Mouse (Mus musculus) heart, postnatal 14 days (tissue): ENCODE data around the gene Cwc27. TPM values are rescaled to one million over a fixed set of nuclear protein-coding genes. Genes with fewer than 3 reads are reported as not detected.

Experiments
- total RNA-seq, 2 experiments: library from RNA; stranded (reverse); gene quantifications; 2 replicates each; pipeline ENCODE4 v1.2.3; 2021

Cwc27 gene
- total RNA-seq, 2 experiments from 2014 or later = 17.1 to 17.3 TPM

Other genes with a start within 250 kb of the Cwc27 start
- gene Srek1ip1, start 24.7 kb downstream of the Cwc27 start, total RNA-seq = 10 to 100 TPM; 20.0 to 21.9 TPM
- gene Shisal2b, start 46.8 kb upstream of the Cwc27 start, total RNA-seq = not detected
- gene Rgs7bp, start 237.8 kb upstream of the Cwc27 start, total RNA-seq = 1 to 10 TPM; 3.8 to 4.3 TPM